Mouse (Mus musculus) adrenal gland, adult 18-20 months (tissue): Measurements from ENCODE around the gene Ranbp3. TPM values are rescaled to one million over a fixed set of nuclear protein-coding genes. Genes with fewer than 3 reads are reported as not detected.
"Not testable (repeated sequence)": the region's sequence is repeated elsewhere in the genome, so short reads cannot be mapped to it uniquely, and the experiment has no call there.

Experiments
- DNase-seq, 2 experiments: peaks; one replicate each; pipeline ENCODE4 v3.0.0; 2021 to 2022; ENCODE audit warnings: low spot score in 2 of 2
- long read RNA-seq, 2 experiments: library from polyadenylated mRNA; stranded (forward); transcript quantifications; one replicate each; pipeline ENCODE4 v2.0.0; 2021
- total RNA-seq, 2 experiments: library from RNA; stranded (reverse); gene quantifications; 1 replicate in 1 of 2; 2 replicates in 1 of 2; pipeline ENCODE4 v1.2.3; 2021

Gene Ranbp3
- total RNA-seq: 10 to 100 TPM; 64.9 to 75.7 TPM
- long read RNA-seq, experiment 1, transcript Ranbp3-201 (16 exons, 2,373 nt): major isoform, 50 of 100 reads
- long read RNA-seq, experiment 1, transcript Ranbp3-206 (17 exons, 2,567 nt): minor isoform, 22 of 100 reads
- long read RNA-seq, experiment 1, partial matches to known transcripts: 14 of 100 reads
- long read RNA-seq, experiment 1, other reads (novel, unspliced or antisense): 14 of 100 reads
- long read RNA-seq, experiment 2, transcript Ranbp3-201 (16 exons, 2,373 nt): major isoform, 69 of 170 reads
- long read RNA-seq, experiment 2, transcript Ranbp3-206 (17 exons, 2,567 nt): minor isoform, 30 of 170 reads
- long read RNA-seq, experiment 2, partial matches to known transcripts: 52 of 170 reads
- long read RNA-seq, experiment 2, other reads (novel, unspliced or antisense): 19 of 170 reads

DNA sequence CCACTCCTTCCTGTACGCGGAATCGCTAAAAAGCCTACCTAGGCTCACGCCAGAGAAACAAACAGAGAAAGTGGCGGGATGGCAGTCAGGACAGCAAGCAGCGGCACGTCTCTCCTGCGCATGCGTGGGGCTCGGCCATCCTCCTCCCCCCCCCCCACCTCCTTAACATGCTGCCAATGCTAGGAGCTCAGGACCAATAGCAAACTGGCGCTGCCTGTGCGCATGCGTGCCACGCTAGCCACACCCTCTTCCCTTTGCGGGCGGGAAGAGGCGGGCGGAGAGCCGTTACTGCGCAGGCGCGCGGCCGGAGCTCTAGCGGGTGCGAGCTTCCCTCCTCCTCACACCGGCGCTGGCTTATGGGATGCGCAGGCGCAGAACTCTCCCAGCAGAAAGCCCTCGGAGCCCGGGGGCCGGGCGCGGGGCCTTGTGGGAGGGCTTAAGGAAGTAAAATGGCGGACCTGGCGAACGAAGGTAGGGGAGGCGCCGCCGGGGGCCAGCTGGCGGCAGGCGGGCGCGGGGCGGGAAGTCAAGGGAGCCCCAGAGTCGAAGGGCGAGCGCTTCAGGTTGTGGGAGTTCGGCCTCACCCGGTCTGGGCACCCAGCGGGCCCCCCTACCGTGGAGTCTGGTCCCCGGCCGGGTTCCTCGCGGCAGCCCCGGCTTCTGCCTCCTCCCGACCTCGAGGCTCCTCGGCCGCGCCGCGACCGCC, at the start of gene Ranbp3:
Gene Ranbp3 (plus strand): TSS at position 354 of the 706 bp plus-strand sequence.
- DNase-seq: peak; percentile 96 to 98

DNA sequence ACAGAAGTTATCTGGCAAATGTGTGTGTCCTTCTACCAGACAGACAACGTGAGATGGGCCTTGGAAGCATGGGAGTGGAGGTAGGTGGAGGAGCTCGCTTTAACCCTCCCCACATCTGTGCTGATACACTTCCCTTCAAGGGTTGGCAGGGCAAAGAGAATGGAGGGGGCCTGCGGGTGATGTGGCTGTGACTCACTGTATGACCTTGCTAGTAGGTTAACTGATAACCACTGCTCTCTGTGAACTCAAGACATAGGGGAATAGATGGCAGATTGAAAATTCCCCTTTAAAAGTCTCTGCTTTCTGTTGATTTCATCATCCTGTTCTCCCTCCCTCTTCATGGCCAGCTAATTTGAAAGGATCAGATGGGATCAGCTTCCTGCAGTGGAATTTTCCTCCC, 47.6 kb upstream of the Ranbp3 start:
- peak in 1 of 2 experiments; percentile 58 for DNase-seq

DNA sequence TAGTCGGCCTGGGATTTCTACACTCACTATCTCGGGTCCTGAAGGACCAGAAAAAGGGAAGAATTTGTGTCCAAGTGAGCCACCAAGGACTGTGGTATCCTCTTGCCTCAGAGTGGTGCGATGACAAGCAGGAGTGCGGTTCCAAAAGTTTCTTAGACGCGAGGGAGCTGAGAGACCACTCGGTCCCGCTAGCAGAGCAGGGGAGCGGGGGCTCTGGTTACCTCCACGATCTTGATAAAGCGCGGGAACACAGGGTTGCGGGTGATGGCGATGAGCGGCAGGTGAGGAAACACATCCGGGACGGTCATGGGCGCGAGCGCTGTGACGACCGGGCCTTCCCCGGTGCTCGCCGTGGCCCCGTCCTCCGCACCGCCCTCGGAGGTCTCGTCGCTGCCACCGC, 46.8 kb upstream of the Ranbp3 start:
- no peak for DNase-seq

DNA sequence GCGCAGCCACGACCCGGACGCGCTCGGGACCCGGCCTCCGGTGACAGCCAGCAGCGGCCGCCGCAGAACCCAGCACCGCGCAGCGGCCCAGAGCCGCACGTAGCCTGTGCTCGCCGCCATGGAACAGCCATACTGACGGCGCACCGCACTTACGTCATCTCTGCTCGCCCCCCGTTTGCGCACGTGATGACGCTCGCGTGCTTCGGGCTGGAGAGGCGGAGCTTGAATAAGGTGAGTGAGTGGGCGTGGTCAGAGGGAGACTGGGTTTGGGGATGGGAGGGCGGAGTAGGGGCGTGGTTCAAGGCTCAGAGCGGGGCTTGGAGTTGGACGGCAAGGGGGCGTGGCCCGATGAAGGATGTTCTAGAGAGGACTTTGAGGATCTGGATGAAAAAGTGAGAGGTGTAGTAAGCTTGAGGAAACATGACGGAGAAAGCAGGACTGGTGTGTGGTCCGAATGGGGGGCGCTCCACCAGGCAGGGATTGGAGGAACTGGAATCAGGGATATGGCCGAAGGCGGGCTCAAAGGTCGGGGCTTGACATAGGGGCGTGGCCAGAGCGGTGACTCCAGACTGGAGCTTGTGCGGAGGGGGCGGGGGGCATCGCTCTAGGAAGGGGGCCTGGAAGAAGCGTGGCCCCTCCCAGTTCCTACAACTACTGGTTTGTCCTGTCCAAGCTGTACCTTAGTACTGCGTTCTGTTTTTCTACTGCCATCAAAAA, 46.2 kb upstream of the Ranbp3 start, which contains the start of gene Lonp1:
Gene Lonp1 (minus strand): TSS at position 134 of the 717 bp plus-strand sequence.
- peak; percentile 95 to 97 for DNase-seq

DNA sequence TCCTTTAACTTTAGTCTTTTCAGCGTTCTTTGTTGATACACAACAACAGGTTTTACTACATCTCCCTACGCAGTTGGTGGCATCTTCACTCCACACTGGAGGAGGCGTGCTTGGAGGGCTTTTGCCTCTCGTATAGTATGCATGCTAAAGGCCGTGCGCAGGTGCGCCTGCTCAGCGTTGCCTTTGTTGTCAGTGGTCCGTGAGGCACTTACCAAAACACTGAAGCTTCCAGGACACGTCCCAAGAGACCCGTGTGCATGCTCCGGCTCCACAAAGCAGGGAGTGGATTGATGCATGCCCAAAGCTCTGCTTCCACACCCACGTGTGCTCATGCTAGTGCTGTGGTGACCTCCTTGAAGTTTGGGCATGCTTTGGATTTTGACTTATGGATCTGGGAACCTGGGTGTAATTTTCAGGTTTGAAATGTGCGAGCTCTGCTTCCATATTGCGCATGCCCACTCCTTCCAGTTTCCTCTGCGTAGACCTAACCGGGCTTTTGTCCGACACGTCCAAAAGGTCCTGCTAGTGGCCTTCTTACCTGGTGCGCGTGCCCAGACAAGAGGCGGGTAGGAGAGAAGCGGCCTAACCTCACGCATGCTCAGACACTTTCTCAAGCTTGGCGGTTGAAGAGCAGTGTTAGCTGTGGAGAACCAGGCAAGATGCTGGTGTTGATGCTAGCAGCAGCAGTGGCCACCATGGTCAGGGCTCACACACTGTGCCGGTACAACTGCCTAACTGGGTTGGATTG, 45.4 kb upstream of the Ranbp3 start, which contains the start of gene Catsperd:
Gene Catsperd (plus strand): TSS at position 614 of the 748 bp plus-strand sequence.
- DNase-seq: no peak

DNA sequence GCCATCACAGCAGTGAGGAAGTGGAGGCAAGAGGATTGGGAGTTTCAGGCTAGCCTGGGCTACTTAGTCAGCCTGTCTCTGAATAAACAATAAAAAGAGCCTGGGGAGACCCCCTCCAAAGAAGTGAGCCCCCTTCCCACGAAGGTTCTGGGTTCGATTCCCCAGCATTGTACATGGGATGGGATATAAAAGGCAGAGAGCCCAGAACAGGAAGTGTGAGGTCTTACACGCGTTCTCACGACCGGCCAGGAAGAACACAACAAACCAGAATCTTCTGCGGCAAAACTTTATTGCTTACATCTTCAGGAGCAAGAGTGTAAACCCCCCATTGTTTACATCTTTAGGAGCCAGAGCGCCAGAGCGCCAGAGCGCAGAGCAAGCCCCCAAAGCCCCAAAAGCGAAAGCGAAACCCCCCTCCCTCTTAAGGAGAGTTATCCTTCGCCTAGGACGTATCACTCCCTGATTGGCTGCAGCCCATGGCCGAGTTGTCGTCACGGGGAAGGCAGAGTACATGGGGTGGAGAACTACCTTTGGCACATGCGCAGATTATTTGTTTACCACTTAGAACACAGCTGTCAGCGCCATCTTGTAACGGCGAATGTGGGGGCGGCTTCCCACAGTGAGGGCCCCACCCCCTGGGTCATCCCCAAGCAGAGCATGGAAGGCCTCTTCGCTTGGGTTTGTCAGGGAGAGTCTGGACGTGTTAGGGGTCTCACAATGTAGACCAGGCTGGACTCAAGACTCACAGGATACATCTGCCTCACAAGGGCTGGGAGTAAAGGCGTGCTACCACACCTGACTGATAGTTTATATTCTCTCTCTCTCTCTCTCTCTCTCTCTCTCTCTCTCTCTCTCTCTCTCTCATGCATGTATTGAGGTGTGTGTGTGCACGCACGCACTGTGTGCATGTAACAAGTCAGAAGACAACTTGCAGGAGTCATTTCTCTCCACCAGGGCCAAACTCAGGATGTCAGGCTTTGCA, 43.0 kb upstream of the Ranbp3 start:
- not testable (repeated sequence) for DNase-seq

DNA sequence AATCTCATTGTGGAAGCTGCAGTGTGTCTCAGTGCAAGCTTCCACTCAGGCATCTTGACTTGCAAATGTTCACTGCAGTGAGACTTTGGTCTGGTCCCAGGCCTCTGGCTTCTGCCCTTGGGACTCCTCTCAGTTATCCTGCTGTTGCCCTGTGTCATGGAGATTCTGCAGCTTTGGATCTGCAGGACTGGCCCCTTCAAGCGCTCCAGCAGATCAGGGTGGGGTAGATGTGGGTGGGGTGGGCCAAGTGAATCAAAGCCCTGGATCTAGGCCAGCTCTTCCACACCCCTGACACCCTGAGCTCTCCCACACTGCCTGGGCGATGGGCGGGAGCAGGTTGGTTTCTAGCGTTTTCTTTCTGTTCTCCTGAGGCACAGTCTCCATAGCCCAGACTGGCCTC, 41.3 kb upstream of the Ranbp3 start:
- DNase-seq: no peak

DNA sequence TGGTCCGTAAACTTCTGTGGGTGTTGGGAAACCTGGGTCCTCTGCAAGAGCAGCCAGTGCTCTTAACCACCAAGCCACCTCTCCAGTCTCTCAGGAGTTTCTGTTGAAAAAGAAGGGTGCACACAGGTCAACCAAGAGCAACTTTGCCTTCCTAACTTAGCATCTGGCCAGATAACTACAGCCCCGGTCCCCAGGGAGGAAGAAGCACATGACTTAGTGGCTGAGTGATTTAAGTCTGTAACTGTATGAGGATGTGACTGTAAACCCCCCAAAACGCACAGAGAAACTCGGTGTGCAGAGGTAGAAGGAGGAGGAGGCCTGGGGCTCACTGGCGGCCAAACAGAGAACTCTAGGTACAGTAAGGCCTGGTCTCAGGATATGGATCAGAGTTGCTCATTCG, 39.1 kb upstream of the Ranbp3 start:
- DNase-seq: no peak

DNA sequence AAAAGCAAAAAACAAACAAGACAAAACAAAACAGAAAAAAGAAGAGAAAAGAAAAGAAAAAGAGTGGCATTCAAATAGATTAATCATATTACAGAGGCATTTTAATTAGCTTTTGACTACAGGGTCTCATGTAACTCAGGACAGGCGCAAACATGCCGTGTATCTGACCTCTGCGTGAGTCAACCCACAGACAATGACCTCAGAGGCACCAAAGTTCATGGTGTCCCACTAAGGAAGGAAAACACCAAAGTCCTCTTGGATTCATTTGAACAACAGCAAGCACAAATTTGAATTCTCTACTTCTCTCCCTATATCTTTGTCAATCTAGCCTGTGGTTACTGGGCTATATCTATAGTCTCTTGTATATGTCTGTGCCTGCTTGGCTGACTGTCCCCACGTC, 29.9 kb upstream of the Ranbp3 start:
- no peak for DNase-seq

DNA sequence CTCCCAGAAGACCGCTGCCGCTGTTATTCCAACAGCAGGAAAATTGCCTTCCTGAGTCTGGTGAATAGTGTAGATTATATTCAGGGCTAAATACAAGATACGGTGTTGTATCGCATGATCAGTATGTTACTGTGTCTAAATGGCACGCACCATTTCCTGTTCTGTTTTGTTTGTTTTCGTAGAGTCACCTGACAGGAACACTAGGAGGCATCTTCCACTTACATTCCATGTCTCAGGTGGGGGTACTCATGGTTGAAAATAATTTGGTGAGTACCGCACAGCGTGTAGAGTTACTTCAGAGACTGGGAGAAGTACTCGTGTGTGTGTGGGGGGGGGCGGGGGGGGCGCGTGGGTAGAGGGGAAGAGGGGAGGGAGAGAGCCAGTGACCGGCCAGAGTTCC, 25.5 kb upstream of the Ranbp3 start:
- no peak for DNase-seq

DNA sequence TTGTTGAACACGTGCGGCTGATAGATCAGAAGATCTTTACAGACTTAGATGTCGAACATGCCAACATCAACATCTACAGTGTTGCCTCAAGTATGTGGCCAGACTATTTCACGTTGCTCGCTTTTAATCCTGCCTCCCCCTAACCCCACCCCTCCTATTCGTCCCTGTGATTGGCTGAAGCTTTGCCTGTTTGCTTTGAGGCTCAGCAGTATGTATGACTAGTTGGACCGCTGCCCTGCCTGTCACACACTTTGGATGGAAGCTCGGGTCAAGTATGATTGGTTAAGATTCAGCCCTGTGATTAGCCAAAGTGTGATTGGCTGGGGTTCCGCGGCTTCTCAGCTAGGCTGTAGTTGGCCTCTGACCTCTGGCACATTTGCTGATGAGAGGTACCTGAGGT, 21.3 kb upstream of the Ranbp3 start:
- DNase-seq: no peak

DNA sequence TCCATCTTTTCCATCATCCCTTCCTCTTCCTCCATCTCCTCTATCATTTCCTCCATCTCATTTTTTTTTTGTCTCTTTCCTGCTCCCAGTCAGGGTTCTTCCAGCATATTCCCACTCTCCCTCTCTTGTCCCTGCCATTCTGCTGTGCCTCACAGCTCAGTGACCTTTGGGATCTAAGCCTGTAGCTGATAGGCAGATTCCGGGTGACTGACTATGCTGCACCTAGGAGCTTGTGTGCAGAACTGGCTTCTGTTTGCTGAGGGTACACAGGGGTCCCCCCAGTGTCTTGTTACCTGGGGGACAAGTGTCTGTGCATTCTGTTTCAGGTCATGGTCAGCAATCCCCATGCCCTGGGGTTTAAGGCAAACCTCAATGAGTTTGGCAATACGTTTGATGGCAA, 18.3 kb upstream of the Ranbp3 start:
- no peak for DNase-seq

DNA sequence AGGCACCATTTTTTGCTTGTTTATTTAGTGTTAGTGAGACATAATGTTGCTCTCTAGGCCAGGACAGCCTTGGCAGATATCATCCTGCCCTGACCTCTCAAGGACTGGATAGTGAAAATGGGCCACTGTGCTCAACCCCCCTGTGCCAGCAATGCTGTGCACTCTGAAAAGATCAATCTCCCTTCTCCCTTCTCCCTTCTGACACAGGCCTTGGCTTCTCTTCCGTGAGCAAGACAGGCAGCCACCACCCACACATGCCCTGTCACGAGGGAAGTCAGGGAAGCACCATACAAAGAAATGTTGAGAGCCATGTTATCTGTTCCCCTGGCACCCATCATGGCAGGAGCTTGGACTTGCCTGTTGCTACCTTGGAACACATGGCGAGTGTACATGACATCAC, 17.8 kb upstream of the Ranbp3 start:
- no peak for DNase-seq

DNA sequence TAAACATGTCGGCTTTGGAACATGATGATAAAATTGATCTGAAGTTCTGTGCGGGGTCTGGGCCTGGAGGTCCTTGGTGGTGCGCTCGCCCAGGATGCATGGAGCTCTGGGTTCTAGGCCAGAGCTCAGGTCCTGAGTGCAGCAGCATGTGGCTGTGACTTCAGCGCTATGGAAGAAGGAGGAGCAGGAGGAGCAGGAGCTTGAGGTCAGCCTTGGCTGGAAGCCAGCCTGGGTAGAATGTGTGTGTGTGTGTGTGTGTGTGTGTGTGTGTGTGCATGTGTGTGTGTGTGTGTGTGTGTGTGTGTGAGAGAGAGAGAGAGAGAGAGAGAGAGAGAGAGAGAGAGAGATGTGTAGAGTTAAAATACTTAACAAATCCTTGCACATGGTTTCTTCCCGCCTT, 16.9 kb upstream of the Ranbp3 start:
- no peak for DNase-seq

DNA sequence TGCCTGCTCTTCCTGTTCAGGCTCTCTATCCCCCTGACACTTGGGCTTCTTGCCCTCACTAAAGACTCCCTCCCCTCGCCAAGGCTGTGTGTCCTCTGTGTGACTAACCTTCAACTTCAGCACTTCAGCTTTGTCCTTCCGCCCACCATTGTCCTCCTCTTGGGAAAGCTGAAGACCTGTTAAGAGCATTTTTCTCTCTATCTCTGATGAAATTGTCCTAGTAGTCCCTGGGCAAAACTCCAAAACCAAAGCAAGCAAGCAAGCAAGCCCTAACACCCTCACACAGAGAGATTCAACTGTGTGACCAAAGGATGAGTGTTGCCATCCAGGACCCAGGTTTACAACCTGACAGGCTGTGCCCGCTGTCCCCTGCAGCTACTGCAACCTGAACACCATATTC, 9.4 kb upstream of the Ranbp3 start:
- no peak for DNase-seq

DNA sequence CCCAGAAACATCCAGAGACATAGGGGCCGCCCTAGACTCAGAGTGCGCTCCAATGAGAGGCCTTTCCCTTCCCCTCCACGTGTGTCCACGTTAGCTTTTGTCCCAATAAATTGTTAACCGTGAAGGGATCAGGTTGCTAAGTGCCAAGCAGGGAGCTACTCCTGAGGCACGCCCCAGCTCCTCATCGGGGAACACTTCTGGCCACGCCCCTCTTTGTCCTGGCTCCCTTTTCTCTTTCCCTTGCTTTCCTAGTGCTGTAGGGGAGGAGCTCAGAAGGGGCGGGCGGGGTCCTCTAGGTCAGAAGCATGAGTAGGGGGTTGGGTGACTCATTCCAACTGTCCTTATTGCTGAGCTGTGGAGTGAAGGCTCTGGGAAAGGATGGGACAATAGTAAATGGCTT, 8.8 kb upstream of the Ranbp3 start:
- no peak for DNase-seq

DNA sequence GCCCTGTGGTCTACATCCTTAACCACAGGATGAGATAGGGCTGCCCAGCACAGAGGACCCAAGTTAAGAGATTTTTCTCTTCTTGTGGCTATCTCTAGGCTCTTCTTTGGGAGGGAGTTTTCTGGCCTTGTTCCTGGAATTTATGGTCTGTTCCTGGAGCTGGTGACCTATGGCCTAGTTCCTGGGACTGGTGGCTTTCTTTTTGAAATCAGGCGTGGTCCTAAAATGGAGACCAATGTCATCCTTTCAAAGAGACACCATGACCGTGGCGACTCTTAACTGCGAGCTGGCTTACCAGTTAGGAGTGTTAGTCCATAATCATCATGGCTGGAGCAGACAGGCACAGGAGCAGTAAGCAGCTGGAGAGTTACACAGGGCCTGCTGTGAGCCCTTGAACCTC, 6.7 kb upstream of the Ranbp3 start:
- no peak for DNase-seq

DNA sequence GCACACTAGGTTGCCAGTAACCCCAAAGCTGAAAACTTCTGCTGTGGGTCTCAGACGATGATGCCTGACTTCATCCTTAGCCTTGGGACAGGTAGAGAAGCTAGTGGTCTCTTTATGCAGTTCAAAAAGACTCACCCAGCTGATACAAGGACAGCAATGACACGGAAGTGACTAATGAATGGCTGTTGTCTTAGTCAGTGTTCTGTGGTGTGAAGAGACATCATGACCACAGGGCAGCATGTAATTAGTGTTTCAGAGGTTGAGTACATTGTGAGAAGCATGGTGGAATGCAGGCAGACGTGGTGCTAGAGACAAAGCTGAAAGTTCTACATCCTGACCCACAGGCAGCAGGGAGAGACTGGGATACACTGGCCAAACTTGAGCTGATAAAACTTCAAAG, 5.5 kb upstream of the Ranbp3 start:
- no peak for DNase-seq

DNA sequence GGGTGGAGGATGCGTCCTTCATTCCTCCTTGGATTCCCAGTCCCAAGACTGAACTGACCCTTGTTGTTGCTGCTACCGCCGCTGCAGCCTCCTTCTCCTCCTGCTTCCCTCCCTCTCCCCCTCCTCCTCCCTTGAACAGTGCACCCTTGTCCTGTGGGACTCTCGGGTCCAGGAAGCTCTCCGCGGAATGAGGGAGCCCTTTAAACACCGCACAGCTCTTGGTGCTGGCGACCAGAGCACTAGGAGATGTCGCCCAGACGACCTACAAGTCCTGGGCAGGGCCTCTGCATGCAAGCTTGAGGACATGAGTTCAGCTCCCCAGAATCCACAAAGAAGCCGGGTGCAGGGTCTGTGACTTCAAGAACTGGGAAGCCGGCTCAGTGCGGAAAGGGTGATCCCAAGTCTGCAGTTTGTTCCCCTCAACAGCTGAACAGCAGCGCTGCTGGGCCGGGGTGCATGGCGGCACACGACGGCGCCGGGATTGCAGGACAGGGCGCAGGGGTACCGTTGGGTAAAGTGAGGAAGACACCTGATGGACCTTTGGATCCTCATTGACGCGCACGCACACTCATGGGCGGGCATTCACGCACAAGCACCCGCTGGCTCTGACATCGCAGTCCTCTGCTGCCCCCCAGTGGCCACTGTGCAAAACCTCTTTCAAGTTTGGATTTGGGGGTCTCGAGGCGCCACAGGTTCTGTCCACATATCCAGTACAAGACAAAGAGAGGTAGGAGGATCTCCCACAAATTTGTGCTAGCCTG, 4.5 kb upstream of the Ranbp3 start:
- peak; percentile 88 to 91 for DNase-seq
